Mouse (Mus musculus): ENCODE data around the gene Tipin.
"Not testable (repeated sequence)": the region's sequence is repeated elsewhere in the genome, so short reads cannot be mapped to it uniquely, and the experiment has no call there.

Tipin gene

GRCm38 (mm10) chr9:64281105-64281780 lies at the start of gene Tipin:
Tipin (plus strand) TSS chr9:64281581.
- DNase-seq (ENCODE audit: low read depth, low spot score), result peak; percentile 80

- no peak for DNase-seq (ENCODE audit: low read depth, low spot score)
These were observed 49.7 kb upstream of the Tipin start for GRCm38 (mm10) chr9:64231674-64232073.

- no peak for DNase-seq (ENCODE audit: low read depth, low spot score)
These were observed 49.0 kb upstream of the Tipin start for GRCm38 (mm10) chr9:64232257-64232957.

- no peak for DNase-seq (ENCODE audit: low read depth, low spot score)
These were observed 47.7 kb upstream of the Tipin start for GRCm38 (mm10) chr9:64233656-64234055.

DNA sequence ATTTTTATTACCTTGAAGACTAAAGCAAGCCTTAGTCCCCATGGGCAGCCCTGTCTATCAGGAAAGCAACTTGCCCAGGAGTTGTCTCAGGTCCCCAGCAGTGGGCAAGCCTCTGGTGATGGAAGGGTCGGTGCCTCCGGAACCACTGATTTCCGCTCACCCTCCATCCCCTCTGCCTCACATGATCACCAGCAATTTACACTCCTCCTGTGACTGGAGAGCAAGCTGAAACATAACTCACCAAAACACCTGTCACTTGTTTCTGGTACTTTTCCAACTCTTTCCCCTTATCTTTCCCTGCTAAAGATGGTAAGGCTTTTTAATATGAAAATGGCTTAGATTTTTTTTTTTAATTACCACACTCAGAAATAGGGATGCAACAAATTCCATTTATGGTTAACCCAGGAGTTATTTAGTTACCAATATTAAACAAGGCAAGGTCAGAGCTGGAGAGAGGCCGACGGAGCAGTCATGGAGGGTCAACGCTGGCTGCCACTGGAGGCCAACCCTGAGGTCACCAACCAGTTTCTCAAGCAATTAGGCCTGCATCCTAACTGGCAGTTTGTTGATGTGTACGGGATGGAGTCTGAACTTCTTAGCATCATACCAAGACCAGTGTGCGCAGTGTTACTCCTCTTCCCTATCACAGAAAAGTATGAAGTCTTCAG lies 46.5 kb upstream of the Tipin start, which contains the start of gene Uchl4:
TSS of gene Uchl4 (plus strand) at position 434 of the 668 bp plus-strand sequence.
- no peak for DNase-seq (ENCODE audit: low read depth, low spot score)

- no peak for DNase-seq (ENCODE audit: low read depth, low spot score)
These were observed 45.3 kb upstream of the Tipin start for GRCm38 (mm10) chr9:64236056-64236455.

DNA sequence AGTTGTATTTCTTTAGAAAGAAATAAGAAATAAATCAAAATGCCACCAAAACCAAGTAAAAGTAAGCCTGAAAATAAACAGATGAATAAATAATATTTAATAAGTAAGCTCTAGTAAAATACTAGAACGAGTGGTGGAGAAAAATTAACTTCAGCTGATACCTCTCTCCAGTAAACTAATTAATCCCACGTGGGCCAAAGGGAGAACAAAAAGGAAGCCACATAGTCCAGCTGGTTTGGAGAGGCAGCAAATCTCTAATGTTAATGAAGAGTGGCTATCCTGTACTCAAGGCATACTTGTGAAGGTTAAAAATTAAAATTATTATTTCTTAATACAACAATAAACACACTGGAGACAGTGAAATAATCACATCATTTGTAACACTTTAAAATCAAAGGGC lies 41.3 kb upstream of the Tipin start:
- no peak for DNase-seq (ENCODE audit: low read depth, low spot score)

GRCm38 (mm10) chr9:64240681-64241080 lies 40.7 kb upstream of the Tipin start:
- no peak for DNase-seq (ENCODE audit: low read depth, low spot score)

GRCm38 (mm10) chr9:64242381-64242831 lies 39.0 kb upstream of the Tipin start:
- DNase-seq (ENCODE audit: low read depth, low spot score), result no peak

GRCm38 (mm10) chr9:64249371-64249770 lies 32.0 kb upstream of the Tipin start:
- DNase-seq (ENCODE audit: low read depth, low spot score), result no peak

- DNase-seq (ENCODE audit: low read depth, low spot score), result no peak
These were observed 31.2 kb upstream of the Tipin start for GRCm38 (mm10) chr9:64250111-64250730.

GRCm38 (mm10) chr9:64252591-64253020 lies 28.8 kb upstream of the Tipin start:
- DNase-seq (ENCODE audit: low read depth, low spot score), result no peak

DNA sequence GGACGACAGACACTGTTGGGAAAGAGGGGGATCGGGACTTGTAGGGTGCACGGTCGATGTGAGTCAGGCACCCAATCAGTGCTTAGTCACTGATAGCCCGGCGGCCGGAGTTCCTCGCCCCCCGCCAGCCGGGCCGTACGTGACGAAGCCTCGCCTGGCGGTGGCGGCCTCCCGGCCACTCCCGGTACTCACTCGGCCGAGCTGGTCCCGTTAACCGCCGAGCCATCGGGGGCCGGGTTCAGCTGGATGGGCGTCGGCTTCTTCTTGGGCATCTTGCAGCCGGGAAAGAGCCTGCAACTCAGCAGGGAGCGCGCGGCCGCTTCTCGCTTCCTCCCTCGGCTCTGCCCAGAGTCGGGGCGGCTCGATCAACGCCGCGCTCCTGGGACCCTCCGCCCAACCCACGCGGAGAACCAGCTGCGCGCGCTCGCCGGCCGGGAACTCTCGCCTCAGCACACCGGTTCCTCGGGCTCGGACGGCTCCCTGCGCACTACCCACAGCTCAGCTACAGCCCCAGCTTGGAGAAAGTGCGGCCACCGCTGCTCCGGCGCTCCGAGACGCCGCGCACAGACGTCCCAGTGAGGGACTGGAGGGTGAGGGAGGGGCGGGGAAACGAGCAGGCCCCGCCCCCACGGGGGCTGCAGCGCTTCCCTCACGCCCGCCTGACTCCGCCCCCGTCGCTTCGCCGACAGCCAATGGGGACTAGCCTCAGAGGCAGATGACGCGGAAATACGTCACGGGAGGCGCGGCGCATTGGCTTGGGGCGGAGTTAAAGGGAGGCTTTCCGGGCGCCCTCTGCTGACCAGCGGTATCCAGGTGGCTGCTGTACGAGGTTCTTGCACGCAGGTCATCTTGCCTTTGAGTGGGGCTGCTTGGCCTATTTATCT lies 28.1 kb upstream of the Tipin start, which contains the start of gene Map2k1:
TSS of gene Map2k1 (minus strand) at position 611 of the 884 bp plus-strand sequence.
- DNase-seq (ENCODE audit: low read depth, low spot score), result peak; percentile 96

DNA sequence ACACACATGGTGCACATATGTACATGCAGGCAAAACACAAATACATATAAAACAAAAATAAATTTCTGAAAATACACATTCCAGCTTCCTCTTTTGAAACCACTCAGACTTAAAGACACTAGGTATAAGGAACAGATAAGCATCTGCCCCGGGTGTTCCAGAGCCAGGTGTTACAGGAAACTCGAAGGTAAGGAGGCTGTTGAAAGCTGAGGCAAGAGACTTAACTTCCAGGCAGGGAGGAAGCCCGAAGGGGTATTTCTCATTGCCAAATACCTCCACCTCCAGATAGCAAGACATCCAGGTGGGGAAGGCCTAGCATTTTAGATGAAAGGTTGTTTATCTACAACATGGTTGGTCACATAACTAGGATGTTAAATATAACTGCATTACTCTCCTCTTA lies 26.0 kb upstream of the Tipin start:
- DNase-seq (ENCODE audit: low read depth, low spot score), result no peak

DNA sequence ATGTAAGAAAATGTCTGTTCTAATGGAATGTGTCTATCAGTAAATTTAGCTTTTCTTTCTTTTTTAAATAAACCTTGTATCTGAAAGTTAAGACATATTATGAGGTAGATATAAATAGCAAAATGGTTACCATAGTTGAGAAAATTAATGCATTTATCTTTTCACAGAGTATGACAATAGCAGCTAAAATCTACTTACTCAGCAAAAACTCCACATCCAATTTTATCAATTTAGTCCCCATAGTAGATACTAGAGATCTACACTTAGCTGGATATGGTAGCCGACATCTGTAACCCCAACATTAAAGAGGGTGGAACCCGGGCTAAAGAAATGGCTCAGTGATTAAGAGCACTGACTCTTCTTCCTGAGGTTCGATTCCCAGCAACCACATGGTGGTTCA lies 25.2 kb upstream of the Tipin start:
- DNase-seq (ENCODE audit: low read depth, low spot score), result no peak

GRCm38 (mm10) chr9:64259906-64260305 lies 21.5 kb upstream of the Tipin start:
- no peak for DNase-seq (ENCODE audit: low read depth, low spot score)

GRCm38 (mm10) chr9:64261023-64261422 lies 20.4 kb upstream of the Tipin start:
- no peak for DNase-seq (ENCODE audit: low read depth, low spot score)

GRCm38 (mm10) chr9:64264813-64265212 lies 16.6 kb upstream of the Tipin start:
- no peak for DNase-seq (ENCODE audit: low read depth, low spot score)

DNA sequence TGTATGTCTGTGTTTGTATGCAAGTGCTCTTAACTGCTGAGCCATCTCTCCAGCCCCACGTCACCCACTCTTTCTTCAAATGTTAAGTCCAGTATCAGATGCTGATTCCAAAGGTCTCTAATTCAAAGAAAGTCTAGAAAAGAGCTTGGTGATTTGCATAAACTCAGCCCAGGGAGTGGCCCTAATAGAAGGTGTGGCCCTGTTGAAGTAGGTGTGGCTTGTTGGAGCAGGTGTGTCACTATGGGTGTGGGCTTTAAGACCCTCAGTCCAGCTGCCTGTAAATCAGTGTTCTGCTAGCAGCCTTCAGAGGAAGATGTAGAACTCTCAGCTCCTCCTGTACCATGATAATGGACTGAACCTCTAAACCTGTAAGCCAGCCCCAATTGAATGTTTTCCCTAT lies 14.2 kb upstream of the Tipin start:
- no peak for DNase-seq (ENCODE audit: low read depth, low spot score)

DNA sequence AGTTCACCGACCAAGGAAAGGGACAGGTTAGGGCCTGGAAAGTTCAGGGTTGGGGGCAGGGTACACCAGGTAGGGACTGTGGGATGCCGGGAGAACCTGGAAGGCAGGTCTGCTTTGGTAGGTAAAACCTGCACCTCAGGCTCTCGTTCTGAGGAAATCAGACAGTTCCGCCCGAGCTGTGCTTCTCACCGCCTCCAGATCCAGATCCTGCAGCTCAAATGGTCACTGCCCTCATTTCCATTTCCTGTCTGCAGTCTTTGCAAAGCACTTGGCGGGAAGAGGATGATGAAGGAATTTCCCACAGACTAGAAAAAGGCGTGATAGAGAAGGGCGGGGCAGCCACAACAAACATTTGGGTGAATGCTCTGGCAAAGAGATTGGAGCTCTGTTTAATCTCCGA lies 13.2 kb upstream of the Tipin start:
- DNase-seq (ENCODE audit: low read depth, low spot score), result no peak

- not testable (repeated sequence) for DNase-seq (ENCODE audit: low read depth, low spot score)
These were observed 12.5 kb upstream of the Tipin start for GRCm38 (mm10) chr9:64268836-64269235.

All from brain, embryonic 18.5 days (tissue).